ENCODE assay signal across 15 mouse cellular contexts in the genomic region with DNA sequence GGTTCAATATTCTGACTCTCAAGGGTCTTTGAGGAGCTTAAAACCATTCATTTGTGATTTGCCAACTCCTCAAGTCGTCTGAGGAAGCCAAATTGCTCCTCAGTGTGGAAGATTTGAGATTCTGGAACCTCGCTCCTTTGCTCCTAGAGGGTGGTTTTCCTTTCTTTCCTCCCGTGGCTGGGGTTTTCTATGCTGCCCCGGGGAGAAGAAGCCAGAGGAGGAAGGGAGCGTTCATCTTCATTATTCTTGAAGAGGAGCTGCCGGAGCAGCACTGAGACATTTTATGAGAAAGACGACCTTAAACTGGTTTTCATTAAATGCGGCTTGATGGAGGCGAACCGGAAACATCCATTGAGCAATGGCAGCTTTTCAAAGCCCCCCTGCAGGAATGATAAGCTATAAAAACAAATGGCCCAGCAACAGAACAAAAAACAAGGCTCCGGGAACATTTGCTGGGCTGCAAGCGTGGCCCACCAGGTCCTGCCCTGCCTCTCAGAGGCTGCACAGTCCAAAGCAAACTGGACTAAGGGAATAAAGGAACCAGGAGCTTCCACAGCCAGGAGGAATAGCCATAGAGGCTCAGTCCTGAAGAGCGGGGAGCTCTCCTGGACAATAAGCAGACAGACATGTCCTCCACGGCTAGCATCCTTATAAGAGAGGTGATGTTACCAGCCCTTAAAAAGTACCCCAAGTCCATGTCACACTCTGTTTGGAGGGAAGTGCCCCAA.
DNase-seq lines count a peak whose midpoint lies in the region; ATAC-seq and TF ChIP-seq lines count a peak whose summit lies in the region.
"Had no signal": no experiment of that assay in that cellular context is flagged by ENCODE, and none has a peak within 500 bp of the region (broad histone marks: within the 10 kb centered on the region; RNA-seq: fewer than 3 reads in every experiment).

No protein-coding gene starts in this region.

- H3K9ac ChIP-seq in kidney, embryonic 14.5 days (ENCODE audit: low read depth, low read length) = no peak overlapping the region
- H3K9ac ChIP-seq in hindbrain, embryonic 15.5 days = no peak overlapping the region
- H3K9ac ChIP-seq in limb, embryonic 14.5 days (ENCODE audit: low read depth, low read length, severe bottlenecking) = no peak overlapping the region

- DNase-seq in kidney, adult 9 months = no peak
- peak; percentile 56 for DNase-seq in embryo, embryonic 11 days
- peak; percentile 49 for DNase-seq in limb, embryonic 14.5 days (ENCODE audit: low spot score)
- no peak for DNase-seq in frontal cortex, adult 2 months (ENCODE audit: extremely low spot score in 1 of 2, low spot score in 1 of 2)
- no peak for DNase-seq in layer of hippocampus, adult 2 months (ENCODE audit: low spot score in 2 of 2)
- DNase-seq: adrenal gland, postnatal 10 days; gastrocnemius, postnatal 25 days; heart, postnatal 10 days; left cerebral cortex, postnatal 4 days; lung, postnatal 10 days; spleen, adult 18-20 months had no signal

- H3K27me3 ChIP-seq in kidney, embryonic 14.5 days (ENCODE audit: control insufficient read depth, insufficient read depth, low read length) = no peaks in the 10 kb centered on the region; the same call in 1 of the 2 replicates
- H3K27me3 ChIP-seq in hindbrain, embryonic 15.5 days = no peaks in the 10 kb centered on the region
- no peaks in the 10 kb centered on the region for H3K27me3 ChIP-seq in limb, embryonic 14.5 days (ENCODE audit: control insufficient read depth, insufficient read depth, low read length)

- 20% methylated on average over 14 of the region's 14 CpGs for WGBS in kidney, embryonic 14.5 days
- 21% methylated on average over 14 of the region's 14 CpGs for WGBS in hindbrain, embryonic 15.5 days
- WGBS in limb, embryonic 14.5 days = 27% methylated on average over 14 of the region's 14 CpGs

- no peak for TF ChIP-seq CTCF in layer of hippocampus, adult 2 months (conservative IDR thresholded peaks at IDR 0.05)

- no peak for ATAC-seq in kidney, embryonic 14.5 days (ENCODE audit: low FRiP score, low TSS enrichment)
- no peak for ATAC-seq in hindbrain, embryonic 15.5 days (ENCODE audit: low FRiP score, low read depth)
- no peak; the same call in 1 of the 2 replicates for ATAC-seq in limb, embryonic 14.5 days (ENCODE audit: low FRiP score, low read depth)
- ATAC-seq in frontal cortex, adult (ENCODE audit: low TSS enrichment) = no peak
- ATAC-seq: CD4-positive, CD25-positive, alpha-beta regulatory T cell, adult 4 months had no signal

- H3K4me1 ChIP-seq in kidney, embryonic 14.5 days (ENCODE audit: control insufficient read depth, insufficient read depth, low read length) = peaks cover 10% of the 10 kb centered on the region; the same call in 1 of the 2 replicates
- H3K4me1 ChIP-seq in hindbrain, embryonic 15.5 days (replicated peaks) = peaks cover 10% of the 10 kb centered on the region; the same call in 1 of the 2 replicates
- H3K4me1 ChIP-seq in limb, embryonic 14.5 days (ENCODE audit: control insufficient read depth, insufficient read depth, low read length) = peaks cover 40% of the 10 kb centered on the region

- no peak overlapping the region for H3K4me3 ChIP-seq in kidney, embryonic 14.5 days (ENCODE audit: low read length)
- H3K4me3 ChIP-seq in hindbrain, embryonic 15.5 days = no peak overlapping the region
- no peak overlapping the region for H3K4me3 ChIP-seq in limb, embryonic 14.5 days (replicated peaks; ENCODE audit: low read length)
- H3K4me3 ChIP-seq in layer of hippocampus, adult 2 months = no peak overlapping the region

- no peak for TF ChIP-seq POLR2A in limb, embryonic 14.5 days (IDR thresholded peaks at IDR 0.05; ENCODE audit: borderline replicate concordance, extremely low read depth, insufficient read depth, insufficient read length)

- peak overlapping the region; percentile 53; the same call in 1 of the 2 replicates for H3K27ac ChIP-seq in kidney, embryonic 14.5 days (ENCODE audit: low read depth, low read length)
- H3K27ac ChIP-seq in hindbrain, embryonic 15.5 days (replicated peaks) = peak overlapping the region; percentile 49
- H3K27ac ChIP-seq in limb, embryonic 14.5 days (replicated peaks; ENCODE audit: low read depth, low read length) = 0 out of 2 replicates have a peak overlapping the region, but pooled peaks have one; percentile 1
- no peak overlapping the region for H3K27ac ChIP-seq in layer of hippocampus, adult 2 months

- no peak overlapping the region for H3K4me2 ChIP-seq in kidney, embryonic 14.5 days (replicated peaks; ENCODE audit: low read depth, low read length)
- H3K4me2 ChIP-seq in hindbrain, embryonic 15.5 days = no peak overlapping the region
- H3K4me2 ChIP-seq in limb, embryonic 14.5 days (replicated peaks; ENCODE audit: low read depth, low read length, severe bottlenecking) = no peak overlapping the region

- H3K36me3 ChIP-seq in kidney, embryonic 14.5 days (ENCODE audit: control insufficient read depth, insufficient read depth, low read length) = no peaks in the 10 kb centered on the region
- no peaks in the 10 kb centered on the region for H3K36me3 ChIP-seq in hindbrain, embryonic 15.5 days
- H3K36me3 ChIP-seq in limb, embryonic 14.5 days (ENCODE audit: control insufficient read depth, insufficient read depth, low read length) = no peaks in the 10 kb centered on the region

- H3K9me3 ChIP-seq in kidney, embryonic 14.5 days (ENCODE audit: control insufficient read depth, low read length) = no peaks in the 10 kb centered on the region
- H3K9me3 ChIP-seq in hindbrain, embryonic 15.5 days = no peaks in the 10 kb centered on the region
- no peaks in the 10 kb centered on the region for H3K9me3 ChIP-seq in limb, embryonic 14.5 days (ENCODE audit: control insufficient read depth, low read length)

Comparison
In these comparisons a context has a peak if more than half of its experiments do, and no peak if none do; other contexts are left out.
1. DNase-seq: peak in embryo, embryonic 11 days (single experiment) and limb, embryonic 14.5 days (single experiment); none in kidney, adult 9 months (single experiment), frontal cortex, adult 2 months (0 of 2) and layer of hippocampus, adult 2 months (0 of 2).